Mouse (Mus musculus) subcutaneous adipose tissue, adult 2 months (tissue): ENCODE measurements around the gene Gm49405. TPM values are rescaled to one million over a fixed set of nuclear protein-coding genes. Genes with fewer than 3 reads are reported as not detected.

Experiments
- polyA plus RNA-seq: library from polyadenylated mRNA; depleted of rRNA; stranded (reverse); fragments of >200 nt; gene quantifications from 2 replicates; pipeline ENCODE4 v1.2.3, GENCODE M21; 2012; ENCODE audit warnings: low replicate concordance; rRNA removed

Gene Gm49405
- polyA plus RNA-seq, result 0.85 and 3.3 TPM in 2 replicates

DNA sequence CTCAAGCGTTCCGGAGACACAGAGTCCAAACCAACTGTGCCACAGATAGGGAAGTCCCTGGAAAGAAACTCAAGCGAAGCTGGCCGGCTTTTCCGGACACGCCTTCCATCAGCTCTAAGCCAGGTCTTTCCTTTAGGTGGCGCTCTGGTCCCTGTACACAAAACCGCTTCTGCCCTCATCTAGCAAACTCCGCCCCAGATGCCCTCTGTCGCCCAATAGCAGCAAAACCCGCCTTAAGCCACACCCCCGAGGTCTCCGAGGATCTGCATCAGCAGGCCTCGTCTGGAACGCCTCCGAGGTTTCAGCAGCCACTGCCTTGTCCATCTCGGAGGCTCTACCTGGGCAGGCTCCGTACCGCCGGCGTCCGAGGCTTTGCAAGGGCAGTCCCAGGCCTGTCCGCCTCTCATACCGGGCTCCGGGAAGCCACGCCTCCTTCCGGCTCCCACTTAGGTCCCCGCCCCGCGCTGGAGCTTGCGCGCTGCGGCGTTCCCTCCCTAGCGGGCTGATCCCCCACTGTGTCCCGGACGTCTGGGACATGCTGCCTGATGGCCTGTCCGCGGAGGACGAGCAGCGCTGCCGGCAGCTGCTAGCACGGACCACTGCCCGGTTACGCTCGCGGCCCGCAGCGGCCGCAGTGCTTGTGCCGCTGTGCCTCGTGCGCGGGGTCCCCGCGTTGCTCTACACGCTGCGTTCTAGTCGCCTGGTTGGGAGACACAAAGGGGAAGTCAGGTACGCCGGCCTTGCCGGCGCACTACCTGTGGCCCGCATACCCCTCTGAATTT, at the start of gene Gm49405, which contains the start of gene Nudt8:
TSS of gene Gm49405 (plus strand) at position 508 of the 782 bp plus-strand sequence.
TSS of gene Nudt8 (plus strand) at position 462 of the 782 bp plus-strand sequence.

DNA sequence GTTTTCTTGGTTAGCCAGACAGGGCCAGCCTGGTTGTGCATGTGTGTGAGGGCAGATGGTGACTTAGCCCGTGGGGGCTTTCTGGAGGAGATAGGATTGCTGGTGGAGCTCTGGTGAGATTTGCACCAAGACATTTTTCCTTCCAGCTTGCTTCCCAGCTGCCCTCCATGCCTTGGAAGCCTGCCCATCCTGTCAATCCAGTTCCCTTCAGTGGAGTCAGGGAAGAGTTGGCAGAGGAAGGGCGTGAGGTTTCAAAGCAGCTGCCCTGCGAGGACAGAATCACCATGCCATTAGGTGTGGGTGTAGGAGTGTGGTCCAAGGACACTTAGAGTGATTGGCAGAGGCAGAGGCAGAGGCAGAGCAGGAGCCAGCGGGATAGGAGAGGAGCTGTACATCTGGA, 42.0 kb upstream of the Gm49405 start, which contains the start of gene Aldh3b3:
TSS of gene Aldh3b3 (plus strand) at position 176 of the 400 bp plus-strand sequence.

GRCm38 (mm10) chr19:3972229-3972628, 28.2 kb upstream of the Gm49405 start, which contains the start of gene Aldh3b2:
Gene Aldh3b2 (plus strand): TSS chr19:3972328.

DNA sequence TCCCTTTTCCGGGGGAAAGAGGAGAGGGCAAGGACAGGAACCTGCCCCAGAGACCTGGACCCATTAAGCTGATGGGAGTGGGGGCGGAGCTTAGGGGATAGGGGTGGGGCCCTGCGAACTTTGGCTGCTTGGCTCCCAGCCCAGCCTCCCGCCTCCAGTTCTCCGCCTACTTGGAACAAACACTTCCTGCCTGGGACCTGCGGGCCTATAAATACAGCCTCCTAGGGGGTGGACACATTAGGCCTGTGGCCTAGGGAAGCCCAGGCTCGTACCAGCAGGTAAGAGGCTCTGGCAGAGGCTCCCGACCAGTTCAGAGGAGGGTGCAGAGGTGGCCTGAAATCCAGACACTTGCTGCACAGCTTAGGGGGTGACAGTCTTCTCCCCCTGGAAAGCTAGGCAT, 14.1 kb upstream of the Gm49405 start, which contains the start of gene Acy3:
TSS of gene Acy3 (plus strand) at position 237 of the 400 bp plus-strand sequence.

GRCm38 (mm10) chr19:3992416-3992815, 8.0 kb upstream of the Gm49405 start, which contains the start of gene Tbx10:
Gene Tbx10 (plus strand): TSS chr19:3992752.

DNA sequence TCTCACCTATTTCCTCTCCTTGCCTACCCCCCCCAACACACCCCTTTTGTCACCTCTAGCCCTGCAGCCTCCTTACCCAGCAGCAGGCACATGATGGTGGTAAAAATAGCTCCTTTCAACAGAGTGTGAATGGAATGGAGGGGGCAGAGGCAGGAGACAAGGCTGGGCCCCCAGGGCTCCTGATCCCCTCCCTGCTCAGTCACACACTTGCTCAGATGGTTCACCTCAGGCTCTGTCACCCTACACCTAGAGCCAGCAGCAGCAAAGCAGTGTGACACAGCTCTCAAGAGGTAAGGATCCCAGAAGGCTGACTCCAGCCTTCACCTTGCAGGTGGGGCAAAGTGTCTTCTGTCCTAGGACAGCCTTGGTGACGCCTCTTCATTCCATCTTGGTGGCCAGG, 2.7 kb downstream of the Gm49405 start, which contains the start of gene Doc2g:
TSS of gene Doc2g (plus strand) at position 202 of the 400 bp plus-strand sequence.

DNA sequence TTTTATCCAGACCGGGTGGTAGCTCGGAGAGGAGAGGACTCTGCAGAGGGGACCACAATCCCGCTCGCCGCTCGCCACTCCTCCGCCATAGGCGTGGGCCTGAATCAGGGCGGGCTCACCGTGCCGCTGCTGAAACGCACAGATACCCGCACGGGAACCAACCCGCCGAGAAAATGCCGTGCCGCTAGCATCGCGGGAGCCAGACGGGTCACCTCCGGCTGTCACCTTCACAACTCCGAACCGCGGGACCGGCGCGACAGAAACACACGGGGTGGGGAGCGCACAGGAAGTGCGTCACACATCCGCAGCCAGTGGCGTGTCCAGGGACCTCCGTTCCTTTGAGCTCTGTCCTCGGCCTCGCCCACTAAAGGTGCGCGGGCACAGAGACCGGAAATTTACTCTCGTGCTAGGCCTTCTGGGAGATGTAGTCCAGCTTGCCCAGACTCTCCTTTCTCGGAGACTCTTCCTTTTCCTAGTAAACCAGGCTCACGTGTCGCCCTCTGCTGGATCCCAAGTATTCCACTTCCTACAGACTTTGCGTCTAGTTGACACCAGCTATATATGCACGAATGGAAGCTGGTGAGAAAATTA, 12.1 kb downstream of the Gm49405 start, which contains the start of gene Ndufv1:
TSS of gene Ndufv1 (minus strand) at position 375 of the 591 bp plus-strand sequence.

GRCm38 (mm10) chr19:4037788-4038232, 37.4 kb downstream of the Gm49405 start, which contains the start of gene Gstp1:
Gene Gstp1 (minus strand): TSS chr19:4037985.

GRCm38 (mm10) chr19:4045966-4046865, 45.8 kb downstream of the Gm49405 start, which contains the start of gene Gstp2:
Gene Gstp2 (minus strand): TSS chr19:4046023.

Other genes with a start within 250 kb of the Gm49405 start
- 16.4 and 22.3 TPM in 2 replicates for gene Kmt5b, start 233.2 kb upstream of the Gm49405 start, polyA plus RNA-seq
- gene Chka, start 148.9 kb upstream of the Gm49405 start, polyA plus RNA-seq, result 12.1 and 35.7 TPM in 2 replicates
- gene Tcirg1, start 93.5 kb upstream of the Gm49405 start, polyA plus RNA-seq, result 152 and 212 TPM in 2 replicates
- gene Ndufs8, start 87.9 kb upstream of the Gm49405 start, polyA plus RNA-seq, result 277 and 311 TPM in 2 replicates
- gene Aldh3b1, start 70.8 kb upstream of the Gm49405 start, polyA plus RNA-seq, result 11.6 and 18.9 TPM in 2 replicates
- 165 and 222 TPM in 2 replicates for gene Unc93b1, start 65.4 kb upstream of the Gm49405 start, polyA plus RNA-seq
- 0.50 and 1.5 TPM in 2 replicates for gene Aldh3b3, start 42.0 kb upstream of the Gm49405 start, polyA plus RNA-seq
- 23.0 and 56.2 TPM in 2 replicates for gene Aldh3b2, start 28.3 kb upstream of the Gm49405 start, polyA plus RNA-seq
- gene Acy3, start 14.1 kb upstream of the Gm49405 start, polyA plus RNA-seq, result 37.6 and 75.0 TPM in 2 replicates
- not detected in 2 replicates for gene Tbx10, start 7.9 kb upstream of the Gm49405 start, polyA plus RNA-seq
- gene Nudt8, start within 50 bp of the Gm49405 start, polyA plus RNA-seq, result 8.2 and 27.4 TPM in 2 replicates
- 3.1 and 10.1 TPM in 2 replicates for gene Doc2g, start 2.7 kb downstream of the Gm49405 start, polyA plus RNA-seq
- gene Ndufv1, start 12.2 kb downstream of the Gm49405 start, polyA plus RNA-seq, result 208 and 265 TPM in 2 replicates
- gene Gstp1, start 37.4 kb downstream of the Gm49405 start, polyA plus RNA-seq, result 601 and 616 TPM in 2 replicates
- gene Gstp2, start 45.4 kb downstream of the Gm49405 start, polyA plus RNA-seq, result 48.1 and 59.0 TPM in 2 replicates
- 2.2 and 2.5 TPM in 2 replicates for gene Gstp3, start 58.9 kb downstream of the Gm49405 start, polyA plus RNA-seq
- gene Cabp2, start 81.0 kb downstream of the Gm49405 start, polyA plus RNA-seq, result not detected in 2 replicates
- gene Cdk2ap2, start 96.6 kb downstream of the Gm49405 start, polyA plus RNA-seq, result 139 and 211 TPM in 2 replicates
- 115 and 122 TPM in 2 replicates for gene Pitpnm1, start 99.4 kb downstream of the Gm49405 start, polyA plus RNA-seq
- gene Aip, start 125.2 kb downstream of the Gm49405 start, polyA plus RNA-seq, result 127 and 158 TPM in 2 replicates
- gene Gpr152, start 139.2 kb downstream of the Gm49405 start, polyA plus RNA-seq, result 0.26 and 0.43 TPM in 2 replicates
- 0.59 and 0.64 TPM in 2 replicates for gene Cabp4, start 143.4 kb downstream of the Gm49405 start, polyA plus RNA-seq
- 355 and 367 TPM in 2 replicates for gene Coro1b, start 148.0 kb downstream of the Gm49405 start, polyA plus RNA-seq
- 5.9 and 12.6 TPM in 2 replicates for gene Ptprcap, start 153.0 kb downstream of the Gm49405 start, polyA plus RNA-seq
- gene Rps6kb2, start 162.7 kb downstream of the Gm49405 start, polyA plus RNA-seq, result 48.6 and 51.8 TPM in 2 replicates
- gene Carns1, start 174.9 kb downstream of the Gm49405 start, polyA plus RNA-seq, result 12.9 and 15.8 TPM in 2 replicates
- 4.8 and 10.3 TPM in 2 replicates for gene Tbc1d10c, start 190.7 kb downstream of the Gm49405 start, polyA plus RNA-seq
- 495 and 521 TPM in 2 replicates for gene Ppp1ca, start 191.4 kb downstream of the Gm49405 start, polyA plus RNA-seq
- gene Rad9a, start 201.0 kb downstream of the Gm49405 start, polyA plus RNA-seq, result 37.6 and 43.6 TPM in 2 replicates
- 8.6 and 37.5 TPM in 2 replicates for gene Clcf1, start 213.6 kb downstream of the Gm49405 start, polyA plus RNA-seq
- gene AC109138.7, start 213.7 kb downstream of the Gm49405 start, polyA plus RNA-seq, result not detected in 2 replicates
- 133 and 268 TPM in 2 replicates for gene Pold4, start 231.3 kb downstream of the Gm49405 start, polyA plus RNA-seq